Comparison of ENCODE assay signal across 11 mouse cellular contexts in the genomic region with DNA sequence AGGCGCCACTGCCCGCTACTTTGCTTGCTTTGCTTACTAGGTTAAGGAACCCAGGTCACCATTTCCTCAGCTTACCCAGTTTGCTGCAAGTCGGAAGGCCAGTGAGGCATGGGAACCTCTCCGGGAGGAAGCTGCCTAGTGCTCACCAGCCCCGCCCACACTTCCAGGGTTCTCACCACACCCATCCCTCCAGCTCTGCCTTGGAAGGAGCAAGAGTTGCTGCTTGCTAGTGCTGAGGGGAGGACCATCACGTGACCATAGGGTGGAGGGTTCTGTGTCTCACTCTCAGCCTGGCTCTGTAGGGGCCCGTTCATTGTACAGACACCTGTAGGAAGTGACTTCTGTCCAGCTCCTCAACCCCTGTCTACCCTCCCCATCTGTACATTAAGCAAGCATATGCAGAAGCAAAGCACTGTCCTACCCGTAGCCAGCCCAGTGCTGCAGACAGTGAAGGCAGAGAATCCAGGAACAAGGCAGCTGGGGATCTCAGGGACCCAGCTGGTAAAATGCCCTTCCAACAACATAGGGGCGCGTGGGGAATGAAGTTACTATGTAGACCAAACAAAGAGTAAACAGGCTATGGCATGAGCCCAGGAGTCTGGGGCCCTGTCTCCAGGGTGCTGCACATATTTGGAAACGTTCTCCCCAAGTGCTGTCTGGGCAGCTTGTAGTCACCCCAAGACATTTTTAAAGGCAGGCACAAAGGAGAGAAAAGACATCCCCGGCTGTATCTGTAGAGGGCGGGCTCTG. TPM values are rescaled to one million over a fixed set of nuclear protein-coding genes. Genes with fewer than 3 reads are reported as not detected.
DNase-seq lines count a peak whose midpoint lies in the region; ATAC-seq and TF ChIP-seq lines count a peak whose summit lies in the region.
"Had no signal": no experiment of that assay in that cellular context is flagged by ENCODE, and none has a peak within 500 bp of the region (broad histone marks: within the 10 kb centered on the region; RNA-seq: fewer than 3 reads in every experiment).

No protein-coding gene starts in this region.

- H3K4me2 ChIP-seq in heart, embryonic 12.5 days, result no peak overlapping the region
- no peak overlapping the region for H3K4me2 ChIP-seq in lung, postnatal 0 days (replicated peaks; ENCODE audit: low read depth, low read length)
- H3K4me2 ChIP-seq: kidney, embryonic 15.5 days; midbrain, embryonic 11.5 days had no signal

- H3K36me3 ChIP-seq in heart, embryonic 12.5 days, result no peaks in the 10 kb centered on the region
- no peaks in the 10 kb centered on the region for H3K36me3 ChIP-seq in ES-Bruce4 (ENCODE audit: control insufficient read depth, insufficient read depth, low read length, poor library complexity, severe bottlenecking)
- H3K36me3 ChIP-seq in lung, postnatal 0 days (ENCODE audit: insufficient read depth, low read length), result no peaks in the 10 kb centered on the region

- TF ChIP-seq POLR2A in ES-Bruce4 (IDR thresholded peaks at IDR 0.05; ENCODE audit: insufficient read depth, low read length), result no peak

- 0 out of 2 replicates have a peak, but pooled peaks have one; percentile 50 for TF ChIP-seq EP300 in ES-Bruce4 (IDR thresholded peaks at IDR 0.05; ENCODE audit: insufficient read depth, low read depth, low read length)
- TF ChIP-seq EP300 in lung, postnatal 0 days (IDR thresholded peaks at IDR 0.05), result no peak

- peak; percentile 26; the same call in 1 of the 2 replicates for ATAC-seq in heart, embryonic 12.5 days (ENCODE audit: insufficient number of reproducible peaks, low FRiP score)
- ATAC-seq in lung, postnatal 0 days, result peak; percentile 66

- WGBS in heart, embryonic 12.5 days, result 71% methylated on average over 13 of the region's 13 CpGs
- WGBS in lung, postnatal 0 days, result 58% methylated on average over 13 of the region's 13 CpGs

- DNase-seq in heart, postnatal 25 days (ENCODE audit: low spot score), result no peak
- DNase-seq in brain, adult 2 months (ENCODE audit: low read depth, low spot score), result peak; percentile 27
- DNase-seq in lung, postnatal 0 days (ENCODE audit: low spot score), result peak; percentile 53
- no peak for DNase-seq in adipocyte (ENCODE audit: low spot score)
- DNase-seq in right cerebral cortex, adult 2 months (ENCODE audit: low spot score in 2 of 2), result no peak
- DNase-seq in embryo, embryonic 11 days, result no peak
- DNase-seq: heart, postnatal 14 days had no signal

- intact Hi-C loops in heart, postnatal 25 days (cut with DNase I), result no loop called here

- TF ChIP-seq CTCF in ES-Bruce4 (IDR thresholded peaks at IDR 0.05; ENCODE audit: low read depth, low read length), result no peak
- TF ChIP-seq CTCF in lung, postnatal 0 days (IDR thresholded peaks at IDR 0.05), result no peak

- no peak overlapping the region for H3K9ac ChIP-seq in heart, embryonic 12.5 days
- no peak overlapping the region for H3K9ac ChIP-seq in ES-Bruce4 (ENCODE audit: low read depth, poor library complexity, severe bottlenecking)
- H3K9ac ChIP-seq in lung, postnatal 0 days (replicated peaks; ENCODE audit: low read depth), result no peak overlapping the region
- H3K9ac ChIP-seq: kidney, embryonic 15.5 days had no signal

- H3K9me3 ChIP-seq in heart, embryonic 12.5 days (replicated peaks), result no peaks in the 10 kb centered on the region
- no peaks in the 10 kb centered on the region for H3K9me3 ChIP-seq in ES-Bruce4 (replicated peaks; ENCODE audit: control insufficient read depth, insufficient read depth, low read length, poor library complexity, severe bottlenecking)
- no peaks in the 10 kb centered on the region for H3K9me3 ChIP-seq in lung, postnatal 0 days (ENCODE audit: low read length)
- H3K9me3 ChIP-seq: kidney, embryonic 15.5 days had no signal

- H3K27ac ChIP-seq in heart, embryonic 12.5 days (ENCODE audit: poor library complexity, severe bottlenecking), result no peak overlapping the region
- no peak overlapping the region for H3K27ac ChIP-seq in ES-Bruce4 (ENCODE audit: insufficient read depth, low read length)
- no peak overlapping the region for H3K27ac ChIP-seq in lung, postnatal 0 days (ENCODE audit: low read length)
- H3K27ac ChIP-seq: kidney, embryonic 15.5 days had no signal

- no peaks in the 10 kb centered on the region for H3K27me3 ChIP-seq in heart, embryonic 12.5 days (replicated peaks)
- H3K27me3 ChIP-seq in ES-Bruce4 (ENCODE audit: control insufficient read depth, insufficient read depth, low read length, poor library complexity, severe bottlenecking), result no peaks in the 10 kb centered on the region
- no peaks in the 10 kb centered on the region for H3K27me3 ChIP-seq in lung, postnatal 0 days (replicated peaks; ENCODE audit: insufficient read depth, low read length)
- H3K27me3 ChIP-seq: kidney, embryonic 15.5 days had no signal

- peaks cover 38% of the 10 kb centered on the region for H3K4me1 ChIP-seq in heart, embryonic 12.5 days (replicated peaks)
- H3K4me1 ChIP-seq in ES-Bruce4 (ENCODE audit: control insufficient read depth, insufficient read depth, low read length), result peaks cover 3% of the 10 kb centered on the region
- H3K4me1 ChIP-seq in lung, postnatal 0 days (ENCODE audit: insufficient read depth, low read depth, low read length), result peaks cover 8% of the 10 kb centered on the region; the same call in 1 of the 2 replicates

- H3K4me3 ChIP-seq in heart, embryonic 12.5 days, result no peak overlapping the region
- H3K4me3 ChIP-seq in ES-Bruce4 (ENCODE audit: low read depth, low read length), result no peak overlapping the region
- no peak overlapping the region for H3K4me3 ChIP-seq in lung, postnatal 0 days (ENCODE audit: low read depth, low read length)
- H3K4me3 ChIP-seq: kidney, embryonic 15.5 days had no signal

RNA-seq across cellular contexts. Expression of a gene that starts 40.2 kb away (rescaled TPM):
- polyA plus RNA-seq in heart, embryonic 12.5 days (2016; fragmentation: Nextera tagmentation; extraction: Ambion mirVana), result 46.1 and 48.7 TPM in 2 replicates
- total RNA-seq in heart, postnatal 25 days (2021), result 100 to 1,000 TPM; 204 to 227 TPM
- polyA plus RNA-seq in ES-Bruce4 (2011; ENCODE audit: insufficient read depth, insufficient read length, low read depth, missing spikeins), result 56.0 and 57.7 TPM in 2 replicates
- polyA plus RNA-seq in lung, postnatal 0 days (2015; fragmentation: Nextera tagmentation; extraction: Ambion mirVana), result 119 and 129 TPM in 2 replicates

Comparison
In these comparisons a context has a peak if more than half of its experiments do, and no peak if none do; other contexts are left out.
1. DNase-seq: peak in brain, adult 2 months (single experiment) and lung, postnatal 0 days (single experiment); none in heart, postnatal 25 days (single experiment), adipocyte (single experiment), right cerebral cortex, adult 2 months (0 of 2) and embryo, embryonic 11 days (single experiment).